Mouse (Mus musculus) kidney, adult 2 months (tissue): ENCODE measurements around the gene Trappc10. TPM values are rescaled to one million over a fixed set of nuclear protein-coding genes. Genes with fewer than 3 reads are reported as not detected.

Experiments used
- DNase-seq: peaks from one replicate; pipeline ENCODE4 v3.0.0; 2021
- H3K27ac ChIP-seq: fragments of 200-500 bp; 2 replicates; pipeline ENCODE4 v1.5.1; 2012; ENCODE audit warnings: low read depth, low read length, control low read depth, inconsistent platforms; ENCODE audit not compliant: insufficient read depth
- H3K27me3 ChIP-seq: fragments of 200-500 bp; replicated peaks from 2 replicates; pipeline ENCODE4 v1.6.1; 2012; ENCODE audit warnings: mild to moderate bottlenecking, moderate library complexity, low read length, inconsistent platforms; ENCODE audit not compliant: control insufficient read depth, insufficient read depth
- H3K36me3 ChIP-seq: fragments of 200-500 bp; 2 replicates; pipeline ENCODE4 v1.6.1; 2012; ENCODE audit warnings: mild to moderate bottlenecking, moderate library complexity, low read length, inconsistent platforms; ENCODE audit not compliant: control insufficient read depth, insufficient read depth
- H3K4me1 ChIP-seq: fragments of 200-500 bp; 2 replicates; pipeline ENCODE4 v1.6.1; 2011; ENCODE audit warnings: low read length; ENCODE audit not compliant: control insufficient read depth, insufficient read depth
- H3K4me3 ChIP-seq: fragments of 200-500 bp; 2 replicates; pipeline ENCODE4 v1.5.1; 2011; ENCODE audit warnings: mild to moderate bottlenecking, low read depth, low read length, control low read depth; ENCODE audit not compliant: insufficient read depth
- CTCF ChIP-seq: fragments of 200-500 bp; conservative IDR thresholded peaks from 2 replicates; pipeline ENCODE4 v1.5.1; 2011; ENCODE audit warnings: low read depth, mild to moderate bottlenecking, control low read depth, low read length, moderate library complexity, mixed read lengths; ENCODE audit not compliant: insufficient read depth, insufficient read length
- POLR2A ChIP-seq: fragments of 200-500 bp; IDR thresholded peaks from one replicate; pipeline ENCODE4 v1.6.1; 2011; ENCODE audit warnings: low read depth, low read length, control low read depth
- WGBS: fragments of 180-500 bp; shearing (Covaris S2); methylation state at CpG from one replicate; pipeline ENCODE4 v1.1.7; 2018; 5-methylcytosine and 5-hydroxymethylcytosine counted together
- polyA plus RNA-seq: library from polyadenylated mRNA; depleted of rRNA; stranded (reverse); fragments of >200 nt; gene quantifications from 2 replicates; pipeline ENCODE4 v1.2.3, GENCODE M21; 2012

Gene Trappc10
- polyA plus RNA-seq, 1 experiment = 45.0 TPM

GRCm38 (mm10) chr10:78285959-78286358, 41.5 kb upstream of the Trappc10 start:
- TF ChIP-seq POLR2A (no peak), CTCF (no peak)
- Histone ChIP-seq H3K27ac (no peak overlapping the region), H3K36me3 (no peaks in the 10 kb centered on the region), H3K27me3 (no peaks in the 10 kb centered on the region), H3K4me1 (peaks cover 6% of the 10 kb centered on the region), H3K4me3 (no peak overlapping the region)
- DNase-seq = no peak
- WGBS = 80% methylated on average over 4 of the region's 4 CpGs

GRCm38 (mm10) chr10:78285409-78285808, 41.0 kb upstream of the Trappc10 start:
- peak; percentile 31 for DNase-seq
- 77% methylated on average over 6 of the region's 6 CpGs for whole genome bisulfite sequencing
- Histone ChIP-seq H3K4me1 (peaks cover 6% of the 10 kb centered on the region), H3K4me3 (no peak overlapping the region), H3K27ac (no peak overlapping the region), H3K36me3 (no peaks in the 10 kb centered on the region), H3K27me3 (no peaks in the 10 kb centered on the region)
- TF ChIP-seq POLR2A (no peak), CTCF (no peak)

- WGBS = 86% methylated on average over 12 of the region's 12 CpGs
- DNase-seq = no peak
- Histone ChIP-seq H3K27me3 (no peaks in the 10 kb centered on the region), H3K36me3 (no peaks in the 10 kb centered on the region), H3K4me3 (no peak overlapping the region), H3K4me1 (peaks cover 6% of the 10 kb centered on the region), H3K27ac (no peak overlapping the region)
- TF ChIP-seq POLR2A (no peak), CTCF (no peak)
Measured at GRCm38 (mm10) chr10:78284812-78285211, 40.4 kb upstream of the Trappc10 start.

GRCm38 (mm10) chr10:78282411-78282810, 38.0 kb upstream of the Trappc10 start:
- no peaks in the 10 kb centered on the region for H3K36me3 ChIP-seq
- WGBS = 86% methylated on average over 4 of the region's 4 CpGs
- no peaks in the 10 kb centered on the region for H3K27me3 ChIP-seq
- H3K4me3 ChIP-seq = no peak overlapping the region
- H3K27ac ChIP-seq = no peak overlapping the region
- no peaks in the 10 kb centered on the region; the same call in 1 of the 2 replicates for H3K4me1 ChIP-seq
- no peak for DNase-seq
- TF ChIP-seq POLR2A (no peak), CTCF (no peak)

- Histone ChIP-seq H3K4me3 (no peak overlapping the region), H3K4me1 (no peaks in the 10 kb centered on the region; the same call in 1 of the 2 replicates), H3K27ac (peak overlapping the region; percentile 57), H3K36me3 (no peaks in the 10 kb centered on the region), H3K27me3 (no peaks in the 10 kb centered on the region)
- TF ChIP-seq POLR2A = no peak
- peak; percentile 81 for DNase-seq
- 53% methylated on average over 9 of the region's 9 CpGs for WGBS
Measured at GRCm38 (mm10) chr10:78280486-78280885, 36.0 kb upstream of the Trappc10 start.

GRCm38 (mm10) chr10:78279210-78279609, 34.8 kb upstream of the Trappc10 start:
- Histone ChIP-seq H3K36me3 (no peaks in the 10 kb centered on the region), H3K4me1 (no peaks in the 10 kb centered on the region; the same call in 1 of the 2 replicates), H3K27ac (peak overlapping the region; percentile 11; the same call in 1 of the 2 replicates), H3K4me3 (no peak overlapping the region), H3K27me3 (no peaks in the 10 kb centered on the region)
- peak; percentile 70 for DNase-seq
- no peak for TF ChIP-seq POLR2A
- TF ChIP-seq CTCF = peak; percentile 80
- WGBS = 43% methylated on average over 8 of the region's 8 CpGs

- no peak for DNase-seq
- no peaks in the 10 kb centered on the region for H3K36me3 ChIP-seq
- no peaks in the 10 kb centered on the region; the same call in 1 of the 2 replicates for H3K4me1 ChIP-seq
- no peak overlapping the region for H3K27ac ChIP-seq
- WGBS = 79% methylated on average over 3 of the region's 3 CpGs
- no peak for TF ChIP-seq POLR2A
- TF ChIP-seq CTCF = no peak
- no peak overlapping the region for H3K4me3 ChIP-seq
- H3K27me3 ChIP-seq = no peaks in the 10 kb centered on the region
Measured at GRCm38 (mm10) chr10:78277835-78278234, 33.4 kb upstream of the Trappc10 start.
